Mouse (Mus musculus) telencephalon, adult 2 months (tissue): ENCODE measurements at regions not wholly inside any gene's neighbourhood (a gene's known extent, or its start where the extent isn't known, plus 50 kb on each side); places are given as distances from the start of the nearest gene placed in this dataset.

Source experiments
- DNase-seq: peaks from one replicate; pipeline ENCODE4 v3.0.0-alpha.2; 2011; ENCODE audit warnings: low read depth, low spot score

DNA sequence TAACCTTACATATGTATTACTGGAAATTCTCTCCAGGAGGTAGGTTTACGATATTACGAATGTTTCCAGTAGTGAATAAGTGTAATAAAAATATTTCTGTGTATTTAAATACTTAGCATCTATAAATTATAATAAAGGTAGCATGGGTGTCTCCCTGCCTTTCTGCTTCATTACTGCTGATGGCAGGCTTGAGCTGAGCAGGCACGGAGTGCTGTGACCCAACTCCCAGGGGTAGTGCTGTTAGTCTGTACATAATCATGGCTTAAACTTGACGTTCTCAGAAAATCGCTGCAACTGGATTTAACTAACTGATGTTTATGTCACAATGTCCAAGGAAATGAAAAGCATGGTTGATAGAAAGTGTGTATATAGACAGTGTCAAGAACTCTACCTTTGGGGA, 727.8 kb upstream of the Frg1 start:
- DNase-seq: no peak

GRCm38 (mm10) chr8:42144220-42144619, 727.3 kb upstream of the Frg1 start:
- no peak for DNase-seq

GRCm38 (mm10) chr8:42107582-42107981, 690.7 kb upstream of the Frg1 start:
- no peak for DNase-seq

DNA sequence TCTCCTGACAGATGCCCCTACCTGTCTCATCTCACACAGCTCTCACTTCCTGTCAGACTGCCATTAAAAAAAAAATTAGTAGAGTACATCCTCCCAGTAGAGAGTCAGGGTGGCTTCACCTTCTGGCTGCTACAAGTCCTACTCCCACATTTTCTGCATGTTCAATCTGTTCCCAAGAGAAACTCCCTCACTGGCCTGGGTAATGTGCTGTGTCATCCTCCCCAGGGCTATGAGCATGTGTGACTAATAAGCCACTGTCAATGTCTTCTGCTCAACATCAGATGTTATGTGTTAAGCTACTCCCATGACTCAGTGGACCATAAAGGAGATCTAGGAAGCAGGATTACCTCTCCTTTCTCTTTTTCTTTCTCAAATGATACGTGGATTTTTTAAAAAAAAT, 652.4 kb upstream of the Frg1 start:
- no peak for DNase-seq

- no peak for DNase-seq
Measured at GRCm38 (mm10) chr8:42043526-42043925, 626.7 kb upstream of the Frg1 start.

DNA sequence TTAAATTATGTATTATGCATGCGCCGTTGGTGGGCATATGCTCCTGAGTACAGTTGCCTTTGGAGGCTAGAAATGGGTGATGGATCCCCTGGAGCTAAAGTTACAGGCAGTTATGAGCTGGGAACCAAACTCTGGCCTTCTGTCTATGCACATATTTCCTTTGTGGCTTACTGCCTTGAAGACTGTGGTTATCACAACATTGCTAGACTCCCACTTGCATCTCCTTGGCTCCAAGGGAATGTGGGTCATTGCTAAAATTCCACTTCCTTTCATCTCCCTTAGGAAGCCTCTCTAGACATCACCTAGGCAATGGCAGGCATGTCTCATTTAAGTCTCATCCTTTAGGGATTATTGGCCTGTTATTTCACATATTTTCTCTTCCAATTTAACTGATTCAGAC, 622.4 kb upstream of the Frg1 start:
- no peak for DNase-seq

DNA sequence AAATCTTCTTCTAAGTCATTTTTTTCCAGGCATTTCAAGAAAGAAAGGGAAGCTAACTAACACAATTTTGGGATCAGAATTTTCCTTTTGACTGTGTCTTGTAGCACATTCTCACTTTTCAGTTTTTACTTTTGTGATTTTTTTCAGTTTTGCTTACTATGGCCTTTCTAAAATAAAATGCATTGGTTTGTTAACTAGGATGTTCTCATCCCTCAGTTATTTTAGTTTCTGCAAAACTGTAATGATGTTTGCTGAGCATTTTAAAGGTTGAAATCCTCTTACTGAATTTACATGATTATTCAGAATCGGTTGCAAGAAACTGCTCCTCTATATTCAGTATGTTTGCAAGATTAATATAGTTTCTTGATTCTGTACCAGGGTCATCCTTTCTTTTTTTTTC, 610.1 kb upstream of the Frg1 start:
- DNase-seq: no peak

- DNase-seq: no peak
Measured at GRCm38 (mm10) chr8:42017786-42018185, 600.9 kb upstream of the Frg1 start.

- DNase-seq: no peak
Measured at GRCm38 (mm10) chr8:42003170-42003569, 586.3 kb upstream of the Frg1 start.

DNA sequence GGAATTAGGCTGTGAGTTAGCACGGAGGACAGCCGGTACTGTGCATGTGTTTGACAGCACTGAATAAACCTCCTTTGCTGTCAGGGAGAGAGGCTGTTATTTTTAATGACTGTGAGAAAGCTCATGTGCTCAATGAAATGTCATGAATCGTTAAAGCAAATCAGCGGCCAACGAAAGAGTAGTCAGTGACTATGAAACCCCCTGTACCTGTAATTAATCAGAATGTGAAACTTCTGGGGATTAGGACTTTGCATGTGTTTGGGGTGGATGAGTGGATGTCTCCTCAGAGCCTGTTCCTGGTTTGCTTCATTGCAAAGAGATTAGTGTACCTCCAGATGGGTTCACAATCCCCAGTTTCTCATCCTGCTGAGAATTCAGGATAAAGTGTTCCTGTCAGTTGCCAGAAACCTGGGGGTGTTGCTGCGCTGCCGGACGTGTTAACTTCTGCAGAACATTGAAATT, 572.2 kb upstream of the Frg1 start:
- DNase-seq: peak; percentile 75

GRCm38 (mm10) chr8:41988216-41988615, 571.3 kb upstream of the Frg1 start:
- DNase-seq: no peak

- no peak for DNase-seq
Measured at GRCm38 (mm10) chr8:41987417-41987816, 570.5 kb upstream of the Frg1 start.

- DNase-seq: peak; percentile 62
Measured at GRCm38 (mm10) chr8:41972416-41972815, 555.5 kb upstream of the Frg1 start.

DNA sequence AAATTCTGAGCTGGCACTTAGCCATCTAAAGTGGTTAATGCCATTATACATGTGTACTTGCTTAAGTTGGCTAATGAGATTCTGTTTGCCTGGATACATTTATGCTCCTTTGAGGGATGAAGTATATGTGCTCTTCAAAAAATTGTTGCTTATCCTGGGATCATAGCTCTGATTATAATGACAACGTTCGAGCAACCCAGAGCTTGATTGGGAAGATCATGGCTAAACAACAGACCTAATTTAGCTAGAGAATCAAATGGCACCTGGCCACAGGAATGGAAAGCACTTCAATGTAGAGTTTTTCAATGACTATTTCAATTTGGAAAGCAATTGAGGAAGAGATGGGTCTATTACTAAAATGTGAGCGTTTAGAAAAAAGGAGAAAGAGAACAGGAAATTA, 553.7 kb upstream of the Frg1 start:
- no peak for DNase-seq

GRCm38 (mm10) chr8:41969408-41969807, 552.5 kb upstream of the Frg1 start:
- no peak for DNase-seq

- peak; percentile 58 for DNase-seq
Measured at GRCm38 (mm10) chr8:41964088-41964487, 547.2 kb upstream of the Frg1 start.

- peak; percentile 24 for DNase-seq
Measured at GRCm38 (mm10) chr8:41956878-41957277, 540.0 kb upstream of the Frg1 start.

GRCm38 (mm10) chr8:41950736-41951135, 533.9 kb upstream of the Frg1 start:
- DNase-seq: no peak

GRCm38 (mm10) chr8:41939298-41939697, 522.4 kb upstream of the Frg1 start:
- DNase-seq: no peak

- DNase-seq: peak; percentile 43
Measured at GRCm38 (mm10) chr8:41921106-41921505, 504.2 kb upstream of the Frg1 start.

DNA sequence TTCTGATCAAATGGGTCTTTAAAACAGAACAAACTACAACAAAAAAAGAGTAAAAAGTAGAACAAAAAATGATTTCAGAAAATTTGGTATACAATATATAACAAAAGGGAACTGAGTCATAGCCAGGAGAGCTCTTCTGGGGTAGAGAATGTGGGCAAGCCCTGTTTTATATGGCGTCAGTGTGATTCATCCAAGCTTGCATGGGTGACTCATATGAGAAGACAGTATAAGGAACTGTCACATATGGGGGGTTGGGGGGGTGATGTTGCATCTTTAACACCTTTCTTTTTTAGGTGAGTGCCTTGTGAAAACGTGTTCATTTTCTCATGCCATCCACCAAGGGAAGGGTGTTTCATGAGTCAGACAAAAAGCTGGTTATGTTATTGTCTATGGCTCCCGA, 503.7 kb upstream of the Frg1 start:
- DNase-seq: peak; percentile 73

DNA sequence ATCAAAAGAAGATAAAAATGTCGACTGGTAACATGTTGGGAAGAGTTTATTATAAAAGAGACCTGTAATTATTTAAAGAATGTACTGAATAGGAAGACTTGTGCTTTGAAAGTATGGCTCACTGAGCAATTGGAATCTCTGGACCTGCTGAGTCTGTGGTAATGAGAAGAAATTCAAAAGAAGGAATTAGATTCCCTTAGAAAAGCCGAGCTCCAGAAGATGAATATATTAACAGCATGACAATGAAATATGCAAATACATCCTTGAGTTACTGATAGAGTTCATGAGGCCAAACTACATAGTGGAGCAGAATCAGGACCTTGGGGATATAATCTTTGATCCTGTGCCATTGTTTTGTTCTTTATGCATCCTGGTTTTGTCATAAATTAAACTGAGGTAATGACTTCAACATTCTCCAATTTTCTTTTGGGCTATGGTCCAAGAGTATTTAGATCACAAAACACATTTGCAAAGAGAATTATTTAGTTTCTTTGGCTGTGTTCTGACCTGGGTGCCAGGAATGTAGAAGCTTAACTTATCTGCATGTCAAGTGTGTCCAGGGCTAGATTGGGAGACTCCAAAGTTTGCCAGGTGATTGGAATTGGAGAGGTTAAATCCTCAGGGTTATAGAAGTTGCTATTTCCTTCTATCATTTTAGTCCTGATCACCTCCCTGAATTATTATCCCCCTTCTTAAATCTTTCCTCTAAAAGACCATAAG, 461.3 kb upstream of the Frg1 start:
- DNase-seq: no peak

DNA sequence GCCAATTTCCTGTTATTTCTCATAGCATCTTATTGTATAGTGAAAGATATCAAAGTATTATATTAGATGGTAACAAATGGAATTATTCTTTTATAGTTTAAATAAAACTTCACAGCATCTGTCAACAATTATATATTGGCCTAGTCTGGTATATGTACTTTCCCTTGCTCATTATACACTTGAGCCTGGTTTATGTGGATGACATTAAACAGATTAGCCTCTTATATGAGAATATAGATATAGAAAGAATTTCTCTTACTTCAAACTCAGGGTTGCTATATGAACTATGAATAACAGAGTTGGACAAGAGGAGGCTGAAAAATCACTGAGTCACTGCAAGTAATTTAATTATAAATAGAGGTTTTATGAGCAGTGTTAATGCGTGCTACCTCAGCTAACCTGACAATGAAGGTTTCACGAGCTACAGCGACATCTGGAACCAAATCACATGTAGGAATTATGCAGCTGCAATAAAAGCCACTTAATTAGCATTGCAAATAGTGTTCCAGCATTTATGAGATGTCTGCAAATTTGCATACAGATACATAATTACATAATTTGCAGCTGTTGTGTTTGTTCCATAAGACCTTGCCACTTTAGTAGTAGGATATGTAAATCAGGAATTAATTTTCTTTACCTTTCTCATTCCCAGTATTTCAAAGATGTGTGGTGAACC, 452.9 kb upstream of the Frg1 start:
- DNase-seq: no peak
